Mouse (Mus musculus): ENCODE data around the gene Rpl35. TPM values are rescaled to one million over a fixed set of nuclear protein-coding genes. Genes with fewer than 3 reads are reported as not detected.
A peak's percentile ranks its signal among the peaks of the same experiment; 100 is the strongest.
"Not testable (repeated sequence)": the region's sequence is repeated elsewhere in the genome, so short reads cannot be mapped to it uniquely, and the experiment has no call there.

Rpl35 gene
- polyA plus RNA-seq (2015; fragmentation: Nextera tagmentation; extraction: Ambion mirVana) = 945 and 972 TPM in 2 replicates

DNA sequence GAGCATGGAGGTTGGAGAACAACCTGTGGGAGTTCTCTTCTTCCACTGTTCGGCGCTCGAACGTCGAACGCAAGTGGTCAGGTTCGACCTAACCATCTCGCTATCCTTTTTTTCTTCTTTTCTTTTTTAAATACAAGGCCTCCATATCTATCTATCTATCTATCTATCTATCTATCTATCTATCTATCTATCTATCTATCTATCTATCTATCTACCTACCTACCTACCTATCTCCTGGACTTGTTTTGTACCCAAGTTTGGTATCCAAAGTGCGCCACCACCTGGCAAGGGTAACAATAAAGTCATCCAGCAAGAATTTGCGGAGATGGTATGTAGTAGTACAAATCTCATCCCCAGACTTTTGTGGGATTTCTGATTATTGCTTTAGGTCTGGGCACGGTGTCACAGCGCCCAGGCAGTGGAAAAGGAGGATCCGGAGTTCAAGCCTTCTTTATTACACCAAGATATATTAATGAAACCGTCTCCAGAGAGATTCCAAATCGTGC lies at the start of gene Rpl35:
Gene Rpl35 (minus strand): TSS at position 51 of the 506 bp plus-strand sequence.
- Histone ChIP-seq H3K4me2 (replicated peaks) (peak within 1 kb of the TSS; percentile 98), H3K4me1 (peaks cover 47% of the 10 kb centered on the region), H3K27me3 (no peaks in the 10 kb centered on the region), H3K27ac (peak within 1 kb of the TSS; percentile 88), H3K9me3 (no peaks in the 10 kb centered on the region), H3K9ac (peak within 1 kb of the TSS; percentile 95), H3K4me3 (peak within 1 kb of the TSS; percentile 79), H3K36me3 (peaks cover 33% of the 10 kb centered on the region)
- 13% methylated on average over 15 of the region's 15 CpGs for WGBS
- ATAC-seq (ENCODE audit: low FRiP score, low read depth) = 0 out of 2 replicates have a peak, but pooled peaks have one; percentile 1

DNA sequence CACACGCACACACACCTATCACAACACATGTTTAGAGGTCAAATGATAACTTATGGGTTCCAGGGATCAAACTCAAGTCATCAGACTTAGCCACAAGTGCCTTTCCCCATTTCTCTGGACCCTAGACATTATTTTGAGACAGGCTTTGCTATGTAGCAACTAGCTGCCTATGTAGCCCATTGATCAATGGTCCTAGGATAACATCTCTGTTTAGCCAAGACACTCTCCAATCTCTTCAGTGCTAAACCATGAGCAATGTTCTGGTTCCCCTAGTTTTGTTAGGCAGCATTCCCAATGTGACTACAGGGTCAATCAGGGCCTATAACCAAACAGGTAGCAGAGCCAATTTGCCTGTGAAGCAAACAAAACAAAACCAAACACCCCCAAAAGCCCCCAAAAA lies 43.1 kb upstream of the Rpl35 start:
- Histone ChIP-seq H3K27ac (no peak overlapping the region), H3K4me3 (no peak overlapping the region), H3K4me1 (no peaks in the 10 kb centered on the region), H3K36me3 (peaks cover 83% of the 10 kb centered on the region), H3K9ac (no peak overlapping the region), H3K9me3 (no peaks in the 10 kb centered on the region), H3K4me2 (replicated peaks) (no peak overlapping the region), H3K27me3 (no peaks in the 10 kb centered on the region)
- ATAC-seq (ENCODE audit: low FRiP score, low read depth) = no peak
- 94% methylated on average over 1 of the region's 1 CpGs for WGBS

DNA sequence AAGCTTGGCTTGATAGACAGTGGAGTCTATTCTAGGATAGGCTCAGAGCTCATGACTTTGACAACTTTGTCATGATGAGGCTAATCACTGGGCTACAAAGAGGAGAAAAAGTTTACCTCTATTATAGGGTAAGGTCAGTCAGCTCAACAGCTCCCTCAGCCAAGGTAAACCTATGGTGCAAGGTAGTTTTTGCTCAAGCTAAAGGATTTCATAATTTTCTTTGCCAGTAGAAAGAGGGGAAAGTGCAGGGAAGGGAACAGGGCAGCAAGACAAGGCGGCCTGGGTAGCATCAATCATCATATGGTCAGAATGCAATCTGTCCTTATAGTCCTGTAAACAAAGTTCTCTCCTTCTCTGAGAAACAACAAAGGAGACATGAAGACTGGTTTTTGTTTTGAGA lies 34.8 kb upstream of the Rpl35 start:
- Histone ChIP-seq H3K9me3 (no peaks in the 10 kb centered on the region), H3K4me1 (no peaks in the 10 kb centered on the region), H3K4me2 (replicated peaks) (no peak overlapping the region), H3K36me3 (peaks cover 80% of the 10 kb centered on the region), H3K27me3 (no peaks in the 10 kb centered on the region), H3K27ac (no peak overlapping the region), H3K9ac (no peak overlapping the region), H3K4me3 (no peak overlapping the region)
- no peak for ATAC-seq (ENCODE audit: low FRiP score, low read depth)
- 92% methylated on average over 1 of the region's 1 CpGs for WGBS

DNA sequence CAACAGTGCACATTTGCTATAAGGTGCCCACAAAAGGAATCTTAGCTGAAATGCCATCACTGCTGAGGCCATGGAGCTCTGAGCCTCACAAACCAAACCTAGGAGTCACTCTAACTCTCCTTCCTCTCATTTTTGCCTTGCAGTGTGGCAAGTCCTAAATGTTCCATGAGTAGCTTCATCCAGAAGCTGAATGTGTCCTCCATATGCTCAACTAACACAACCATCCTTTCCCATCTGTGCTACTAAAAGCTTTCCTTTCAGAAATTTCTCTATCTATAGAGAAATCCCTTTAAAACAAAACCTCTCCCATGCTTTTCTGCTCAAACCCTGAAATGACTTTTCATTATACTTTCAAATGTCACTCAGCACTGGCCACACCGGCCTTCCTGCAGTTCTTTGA lies 26.2 kb upstream of the Rpl35 start:
- H3K36me3 ChIP-seq = peaks cover 86% of the 10 kb centered on the region
- H3K9ac ChIP-seq = no peak overlapping the region
- no peak overlapping the region for H3K4me3 ChIP-seq
- no peaks in the 10 kb centered on the region for H3K4me1 ChIP-seq
- no peaks in the 10 kb centered on the region for H3K9me3 ChIP-seq
- no peak overlapping the region for H3K27ac ChIP-seq
- WGBS = 93% methylated on average over 1 of the region's 1 CpGs
- no peaks in the 10 kb centered on the region for H3K27me3 ChIP-seq
- no peak overlapping the region for H3K4me2 ChIP-seq (replicated peaks)
- ATAC-seq (ENCODE audit: low FRiP score, low read depth) = no peak

DNA sequence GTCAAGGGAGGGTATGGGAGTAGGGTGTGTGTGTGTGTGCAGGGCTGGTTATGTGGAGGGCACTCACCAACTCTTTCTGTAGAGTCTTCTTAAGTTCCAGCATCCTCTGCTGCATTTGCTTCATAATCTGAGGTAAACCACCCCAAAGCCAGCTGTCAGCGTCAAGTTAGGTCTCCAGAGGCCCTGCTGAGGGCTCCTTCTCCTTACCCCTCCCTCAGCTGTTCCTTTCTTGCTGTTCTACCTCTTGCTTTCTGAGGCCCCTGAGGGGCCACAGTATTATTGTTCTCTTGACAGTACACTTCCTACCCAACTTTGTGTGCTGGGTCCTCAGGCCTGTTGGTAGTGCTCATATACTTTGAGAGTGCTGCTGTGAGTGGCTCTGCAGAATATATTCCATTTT lies 14.6 kb upstream of the Rpl35 start:
- H3K4me2 ChIP-seq (replicated peaks) = no peak overlapping the region
- no peak for ATAC-seq (ENCODE audit: low FRiP score, low read depth)
- H3K27me3 ChIP-seq = no peaks in the 10 kb centered on the region
- no peak overlapping the region for H3K4me3 ChIP-seq
- H3K36me3 ChIP-seq = peaks cover 94% of the 10 kb centered on the region
- H3K9me3 ChIP-seq = no peaks in the 10 kb centered on the region
- H3K4me1 ChIP-seq = no peaks in the 10 kb centered on the region
- H3K27ac ChIP-seq = no peak overlapping the region
- 77% methylated on average over 1 of the region's 1 CpGs for WGBS
- no peak overlapping the region for H3K9ac ChIP-seq

DNA sequence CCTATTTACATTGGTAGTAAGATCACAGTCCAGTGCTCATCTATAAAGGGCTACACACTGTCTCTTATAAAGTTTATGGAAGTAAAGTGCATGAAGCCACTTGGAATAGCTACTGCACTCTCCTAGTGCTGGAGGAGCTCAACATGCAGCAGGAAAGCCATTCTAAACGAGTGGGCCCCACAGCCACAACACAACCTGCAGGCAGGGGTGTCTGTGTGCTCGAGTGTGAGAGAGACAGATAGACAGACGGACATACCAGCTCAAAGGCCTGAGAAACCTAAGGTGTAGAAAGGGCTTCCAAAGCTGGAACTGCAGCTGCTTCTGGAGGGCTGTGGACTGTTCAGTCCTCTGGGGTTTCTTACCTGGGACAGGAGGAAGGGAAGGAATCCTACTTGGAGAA lies 11.2 kb upstream of the Rpl35 start:
- H3K4me3 ChIP-seq = no peak overlapping the region
- no peaks in the 10 kb centered on the region for H3K4me1 ChIP-seq
- no peak overlapping the region for H3K4me2 ChIP-seq (replicated peaks)
- no peaks in the 10 kb centered on the region for H3K27me3 ChIP-seq
- H3K36me3 ChIP-seq = peaks cover 96% of the 10 kb centered on the region
- 72% methylated on average over 3 of the region's 3 CpGs for whole genome bisulfite sequencing
- no peak overlapping the region for H3K27ac ChIP-seq
- no peaks in the 10 kb centered on the region for H3K9me3 ChIP-seq
- no peak overlapping the region for H3K9ac ChIP-seq
- no peak for ATAC-seq (ENCODE audit: low FRiP score, low read depth)

DNA sequence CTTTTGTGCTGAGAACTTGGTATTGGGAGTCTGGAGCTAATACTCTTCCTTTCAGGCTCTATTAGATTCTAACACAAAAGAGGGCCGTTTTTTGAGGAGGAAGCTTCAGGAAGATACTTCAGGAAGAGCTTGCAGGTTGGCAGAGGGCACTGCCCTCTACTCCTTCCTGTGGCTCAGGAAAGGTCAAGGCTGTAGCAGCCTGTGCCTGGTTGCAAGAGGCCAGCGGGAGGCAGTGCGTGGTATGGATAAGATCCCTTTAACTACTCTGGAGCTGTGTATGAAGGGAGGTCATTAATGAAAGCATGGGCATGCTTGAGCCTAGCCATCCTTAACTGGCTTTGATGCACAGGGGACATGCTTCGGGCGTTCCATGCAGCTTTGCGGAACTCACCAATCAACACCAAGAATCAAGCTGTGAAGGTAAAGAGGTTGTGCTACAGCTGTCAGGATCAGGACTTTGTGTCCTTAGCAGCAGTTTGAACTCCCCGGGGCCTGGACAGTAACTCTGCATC lies 7.4 kb upstream of the Rpl35 start:
- Histone ChIP-seq H3K9ac (no peak overlapping the region), H3K4me1 (peaks cover 13% of the 10 kb centered on the region), H3K27ac (no peak overlapping the region), H3K4me2 (replicated peaks) (no peak overlapping the region), H3K4me3 (no peak overlapping the region), H3K36me3 (peaks cover 63% of the 10 kb centered on the region), H3K27me3 (no peaks in the 10 kb centered on the region), H3K9me3 (no peaks in the 10 kb centered on the region)
- no peak for ATAC-seq (ENCODE audit: low FRiP score, low read depth)
- WGBS = 91% methylated on average over 7 of the region's 7 CpGs

DNA sequence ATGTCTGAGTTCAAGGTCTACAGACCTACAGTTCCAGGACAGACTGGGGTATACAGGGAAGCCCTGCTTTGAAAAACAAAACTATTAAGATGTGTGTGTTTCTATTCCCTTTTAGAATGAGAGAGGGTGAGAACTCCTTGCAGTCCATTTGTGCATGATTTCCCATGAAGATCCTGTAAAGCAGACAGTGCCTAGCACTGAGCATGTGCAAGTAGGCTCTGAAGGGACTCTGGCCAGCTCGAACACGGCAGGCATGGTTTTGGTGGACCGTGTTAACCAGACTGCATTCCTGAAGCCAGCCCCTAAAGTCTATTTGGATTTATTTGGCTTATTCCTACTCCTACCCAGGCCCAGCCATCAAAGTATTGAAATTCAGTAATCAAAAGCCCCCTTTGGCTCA lies 6.5 kb upstream of the Rpl35 start:
- no peak overlapping the region for H3K4me2 ChIP-seq (replicated peaks)
- H3K27me3 ChIP-seq = no peaks in the 10 kb centered on the region
- H3K36me3 ChIP-seq = peaks cover 55% of the 10 kb centered on the region
- H3K9me3 ChIP-seq = no peaks in the 10 kb centered on the region
- no peak overlapping the region for H3K27ac ChIP-seq
- no peak overlapping the region for H3K9ac ChIP-seq
- no peak overlapping the region for H3K4me3 ChIP-seq
- peaks cover 17% of the 10 kb centered on the region for H3K4me1 ChIP-seq
- no peak for ATAC-seq (ENCODE audit: low FRiP score, low read depth)
- WGBS = 89% methylated on average over 3 of the region's 3 CpGs

DNA sequence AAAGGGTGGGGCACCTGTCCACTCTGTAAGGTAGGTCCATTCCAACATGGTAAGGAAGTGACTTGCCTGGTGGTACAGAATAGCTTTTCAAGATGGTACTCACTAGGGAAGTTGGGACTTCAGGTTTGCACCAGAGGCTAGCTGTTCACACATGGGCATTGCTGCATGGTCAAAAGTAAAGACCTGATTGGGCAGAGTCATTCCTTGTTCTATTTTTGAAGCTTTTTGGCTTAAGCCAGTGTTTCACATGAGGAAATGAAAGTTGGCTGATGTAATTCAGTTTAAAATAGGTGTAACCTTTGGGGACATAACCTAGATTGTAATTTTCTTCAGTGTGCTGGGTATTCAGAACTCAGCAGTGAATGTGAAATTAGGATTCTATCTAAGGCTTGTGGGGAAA lies 5.8 kb upstream of the Rpl35 start:
- Histone ChIP-seq H3K4me1 (peaks cover 22% of the 10 kb centered on the region), H3K9me3 (no peaks in the 10 kb centered on the region), H3K27ac (no peak overlapping the region)

DNA sequence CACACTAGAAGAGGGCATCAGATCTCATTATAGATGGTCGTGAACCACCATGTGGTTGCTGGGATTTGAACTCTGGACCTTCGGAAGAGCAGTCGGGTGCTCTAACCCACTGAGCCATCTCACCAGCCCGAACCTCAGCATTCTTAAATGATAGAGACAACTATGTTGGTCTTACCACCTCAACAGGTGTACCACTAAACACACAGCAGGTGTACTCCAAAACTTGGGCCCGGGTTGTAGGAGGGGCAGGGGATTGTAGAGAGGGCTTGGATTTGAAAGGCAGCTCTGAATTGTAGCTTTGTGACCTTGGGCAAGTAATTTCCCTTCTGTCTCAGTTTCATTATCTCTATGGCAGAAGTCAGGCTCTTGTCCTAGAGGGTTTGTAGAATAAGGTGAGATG lies 4.7 kb upstream of the Rpl35 start:
- ATAC-seq (ENCODE audit: low FRiP score, low read depth); H3K27me3 ChIP-seq; H3K9me3 ChIP-seq; H3K4me2 ChIP-seq (replicated peaks); H3K27ac ChIP-seq; H3K9ac ChIP-seq; H3K4me3 ChIP-seq: not testable (repeated sequence)
- WGBS = 90% methylated on average over 5 of the region's 5 CpGs
- Histone ChIP-seq H3K36me3 (peaks cover 37% of the 10 kb centered on the region), H3K4me1 (peaks cover 28% of the 10 kb centered on the region)

More for the DNA sequence above, 5.8 kb upstream of the Rpl35 start:
- peaks cover 48% of the 10 kb centered on the region for H3K36me3 ChIP-seq
- H3K27me3 ChIP-seq = no peaks in the 10 kb centered on the region
- no peak overlapping the region for H3K4me3 ChIP-seq
- H3K4me2 ChIP-seq (replicated peaks) = no peak overlapping the region
- ATAC-seq (ENCODE audit: low FRiP score, low read depth) = no peak
- H3K9ac ChIP-seq = no peak overlapping the region

DNA sequence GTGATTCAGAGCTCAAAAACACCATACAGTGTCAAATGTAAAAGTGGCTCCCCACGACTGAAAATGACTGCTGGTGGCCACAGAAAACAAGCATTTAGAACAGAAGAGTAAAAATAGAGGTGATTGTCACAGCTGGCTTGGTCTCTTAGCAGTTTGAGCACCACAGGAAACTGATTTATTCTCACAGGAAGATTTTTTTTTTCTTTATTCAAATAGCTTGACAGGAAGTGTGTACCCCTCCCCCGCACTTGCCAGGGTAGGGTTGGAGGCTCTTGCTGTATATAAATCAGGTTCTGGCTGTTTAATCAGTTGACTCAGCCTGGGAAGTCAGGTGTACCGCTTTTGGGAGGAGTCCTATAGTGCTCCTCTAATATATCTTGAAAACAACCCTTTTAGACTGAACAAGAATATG lies 3.5 kb upstream of the Rpl35 start:
- Histone ChIP-seq H3K27ac (peak overlapping the region; percentile 89), H3K4me1 (peaks cover 32% of the 10 kb centered on the region), H3K36me3 (peaks cover 25% of the 10 kb centered on the region), H3K9me3 (no peaks in the 10 kb centered on the region), H3K4me2 (replicated peaks) (peak overlapping the region; percentile 91), H3K27me3 (no peaks in the 10 kb centered on the region), H3K4me3 (peak overlapping the region; percentile 66), H3K9ac (peak overlapping the region; percentile 90)
- WGBS = 26% methylated on average over 3 of the region's 3 CpGs
- ATAC-seq (ENCODE audit: low FRiP score, low read depth) = no peak

DNA sequence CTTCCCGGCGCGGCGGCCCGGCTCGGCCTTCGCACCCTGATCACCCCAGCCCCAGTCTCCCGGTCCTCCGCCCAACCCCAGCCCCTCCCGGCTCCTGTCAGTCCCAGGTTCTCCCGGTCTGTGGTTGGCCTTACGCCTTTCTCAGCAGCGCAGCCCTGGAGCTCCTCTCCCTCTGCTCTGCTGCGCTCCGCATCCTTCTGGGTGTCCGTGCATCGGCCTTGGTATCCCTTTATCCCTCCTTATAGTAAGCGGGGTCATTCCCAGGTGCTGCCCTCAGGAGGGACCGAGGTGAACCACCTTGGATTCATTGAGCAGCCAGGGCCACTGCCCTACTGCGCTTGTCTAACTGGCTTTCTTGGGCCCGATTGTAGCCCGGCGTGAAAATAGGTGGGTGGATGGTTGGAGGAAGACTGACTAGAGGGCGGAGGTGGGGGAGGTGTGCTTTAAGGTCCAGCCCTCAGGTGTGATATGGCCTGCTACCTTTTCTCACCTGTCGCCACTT lies 3.0 kb upstream of the Rpl35 start:
- Histone ChIP-seq H3K4me1 (peaks cover 37% of the 10 kb centered on the region), H3K9me3 (no peaks in the 10 kb centered on the region), H3K27ac (peak overlapping the region; percentile 89), H3K36me3 (peaks cover 25% of the 10 kb centered on the region), H3K9ac (peak overlapping the region; percentile 90), H3K27me3 (no peaks in the 10 kb centered on the region), H3K4me2 (replicated peaks) (peak overlapping the region; percentile 91), H3K4me3 (peak overlapping the region; percentile 66)
- WGBS = under 1% methylated on average over 25 of the region's 25 CpGs
- ATAC-seq (ENCODE audit: low FRiP score, low read depth) = peak; percentile 48

DNA sequence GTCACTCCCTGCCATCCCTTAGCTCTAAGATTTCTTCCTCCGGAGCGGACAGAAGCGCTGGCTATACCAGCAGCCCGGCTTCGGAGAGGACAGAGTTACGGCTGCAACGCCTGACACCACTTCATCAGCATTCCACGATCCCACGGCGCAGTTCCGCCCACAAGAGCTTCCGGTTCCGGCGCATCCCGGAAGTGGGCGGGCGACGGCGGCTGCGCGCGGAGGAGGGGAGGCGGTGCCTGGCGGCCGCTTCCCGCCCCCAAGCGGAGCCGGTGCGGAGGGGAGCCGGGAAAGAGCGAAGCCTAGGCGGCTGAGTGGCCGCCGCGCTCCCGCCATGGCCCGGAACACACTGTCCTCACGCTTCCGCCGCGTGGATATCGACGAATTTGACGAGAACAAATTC lies 2.4 kb upstream of the Rpl35 start:
- peak overlapping the region; percentile 66 for H3K4me3 ChIP-seq
- H3K36me3 ChIP-seq = peaks cover 25% of the 10 kb centered on the region
- H3K4me2 ChIP-seq (replicated peaks) = peak overlapping the region; percentile 91
- peaks cover 43% of the 10 kb centered on the region for H3K4me1 ChIP-seq
- no peaks in the 10 kb centered on the region for H3K27me3 ChIP-seq
- ATAC-seq (ENCODE audit: low FRiP score, low read depth) = peak; percentile 89
- peak overlapping the region; percentile 89 for H3K27ac ChIP-seq
- H3K9ac ChIP-seq = peak overlapping the region; percentile 90
- H3K9me3 ChIP-seq = no peaks in the 10 kb centered on the region
- WGBS = under 1% methylated on average over 41 of the region's 44 CpGs

Measured in limb, embryonic 13.5 days (tissue).